Mouse (Mus musculus): ENCODE data around the gene Erich6.

- TF ChIP-seq CTCF (conservative IDR thresholded peaks at IDR 0.05 in 1 of 2, IDR thresholded peaks at IDR 0.05 in 1 of 2; ENCODE audit: low read depth in 2 of 2, low read length in 2 of 2): no peak
- no peak for TF ChIP-seq ZC3H11A (IDR thresholded peaks at IDR 0.05; ENCODE audit: low read depth, low read length)
- no peak for TF ChIP-seq NRF1 (IDR thresholded peaks at IDR 0.05; ENCODE audit: low read depth, low read length)
- no peak for TF ChIP-seq RAD21 (IDR thresholded peaks at IDR 0.05; ENCODE audit: low read depth, low read length)
- TF ChIP-seq POLR2A (IDR thresholded peaks at IDR 0.05; ENCODE audit: low read depth, low read length): no peak
- TF ChIP-seq NELFE (IDR thresholded peaks at IDR 0.05; ENCODE audit: low read depth, low read length): no peak
- TF ChIP-seq TCF12 (IDR thresholded peaks at IDR 0.05; ENCODE audit: low read depth, low read length): no peak
- TF ChIP-seq ZNF384 (IDR thresholded peaks at IDR 0.05; ENCODE audit: low read depth, low read length): no peak
Observed at GRCm38 (mm10) chr3:58621066-58621465, 15.9 kb downstream of the Erich6 start.

Measured in CH12.LX (cell line).